Mouse (Mus musculus) midbrain, embryonic 15.5 days (tissue): ENCODE measurements around the gene Etl4. TPM values are rescaled to one million over a fixed set of nuclear protein-coding genes. Genes with fewer than 3 reads are reported as not detected.

ENCODE experiments used
- ATAC-seq: fragments of 200-750 bp; cut with Nextera tagmentation; replicated peaks from 2 replicates; pipeline ENCODE4 v1.8.0; 2017; ENCODE audit warnings: moderate TSS enrichment
- H3K27ac ChIP-seq: fragments of 300-500 bp; sonication (generic); 2 replicates; pipeline ENCODE4 v1.5.1; 2015; ENCODE audit warnings: mild to moderate bottlenecking, inconsistent platforms
- H3K27me3 ChIP-seq: fragments of 300-500 bp; sonication (generic); replicated peaks from 2 replicates; pipeline ENCODE4 v1.6.1; 2015; ENCODE audit warnings: inconsistent platforms
- H3K36me3 ChIP-seq: fragments of 300-500 bp; sonication (generic); replicated peaks from 2 replicates; pipeline ENCODE4 v1.6.1; 2015; ENCODE audit warnings: inconsistent platforms
- H3K4me1 ChIP-seq: fragments of 300-500 bp; sonication (generic); 2 replicates; pipeline ENCODE4 v1.6.1; 2015; ENCODE audit warnings: inconsistent platforms
- H3K4me2 ChIP-seq: fragments of 300-500 bp; sonication (generic); 2 replicates; pipeline ENCODE4 v1.6.1; 2015; ENCODE audit warnings: inconsistent platforms, mild to moderate bottlenecking, moderate library complexity
- H3K4me3 ChIP-seq: fragments of 300-500 bp; sonication (generic); 2 replicates; pipeline ENCODE4 v1.5.1; 2015; ENCODE audit warnings: mild to moderate bottlenecking, inconsistent platforms
- H3K9ac ChIP-seq: fragments of 300-500 bp; sonication (generic); 2 replicates; pipeline ENCODE4 v1.6.1; 2015; ENCODE audit warnings: mild to moderate bottlenecking, inconsistent platforms
- H3K9me3 ChIP-seq: fragments of 300-500 bp; sonication (generic); 2 replicates; pipeline ENCODE4 v1.6.1; 2016; ENCODE audit warnings: inconsistent platforms
- WGBS: fragments of 180-500 bp; shearing (Covaris S2); methylation state at CpG from one replicate; pipeline ENCODE4 v1.1.7; 2015; ENCODE audit warnings: mixed read lengths; 5-methylcytosine and 5-hydroxymethylcytosine counted together
- microRNA-seq: library from miRNA; unstranded; fragments of <30 nt; microRNA quantifications from one replicate; pipeline ENCODE4, GENCODE M21; 2016
- polyA plus RNA-seq: library from polyadenylated mRNA; unstranded; fragments of >200 nt; fragmentation: Nextera tagmentation; extraction: Ambion mirVana; gene quantifications from 2 replicates; pipeline ENCODE4 v1.2.1, GENCODE M21; 2015

Etl4 gene
- polyA plus RNA-seq, 1 experiment from 2014 or later: 3.1 TPM

DNA sequence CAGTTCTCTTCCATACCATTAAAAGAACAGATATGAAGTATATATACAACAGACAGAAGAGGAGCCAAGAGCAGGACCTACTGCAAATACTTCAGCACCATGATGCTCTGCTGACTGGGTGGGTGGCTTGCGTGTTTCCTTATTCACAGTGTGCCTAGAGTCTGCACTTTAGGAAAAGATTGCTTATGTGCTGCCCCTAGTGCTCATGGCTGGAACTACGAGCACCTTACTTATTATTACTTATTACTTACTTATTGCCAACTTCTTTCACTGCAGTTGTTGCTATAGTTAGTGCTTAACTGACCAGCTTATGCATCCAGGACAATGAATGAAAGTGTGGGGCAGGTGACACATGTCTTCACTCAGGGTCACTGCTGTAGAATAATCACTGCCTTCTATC lies 904.4 kb downstream of the Etl4 start:
- H3K9ac ChIP-seq: no peak overlapping the region
- no peaks in the 10 kb centered on the region for H3K36me3 ChIP-seq
- H3K4me3 ChIP-seq: no peak overlapping the region
- H3K27ac ChIP-seq: no peak overlapping the region
- no peak overlapping the region for H3K4me2 ChIP-seq
- WGBS: 84% methylated on average over 2 of the region's 2 CpGs
- no peaks in the 10 kb centered on the region for H3K4me1 ChIP-seq
- no peaks in the 10 kb centered on the region for H3K9me3 ChIP-seq
- H3K27me3 ChIP-seq: no peaks in the 10 kb centered on the region
- ATAC-seq: no peak

- Histone ChIP-seq H3K27me3 (no peaks in the 10 kb centered on the region), H3K27ac (no peak overlapping the region), H3K9me3 (no peaks in the 10 kb centered on the region), H3K4me3 (no peak overlapping the region), H3K4me1 (no peaks in the 10 kb centered on the region), H3K9ac (no peak overlapping the region), H3K36me3 (no peaks in the 10 kb centered on the region), H3K4me2 (no peak overlapping the region)
- ATAC-seq: no peak
- WGBS: 85% methylated on average over 7 of the region's 7 CpGs
Measured at GRCm38 (mm10) chr2:20818226-20818625, 908.6 kb downstream of the Etl4 start.

- H3K4me3 ChIP-seq: no peak overlapping the region
- no peaks in the 10 kb centered on the region for H3K36me3 ChIP-seq
- no peak overlapping the region for H3K9ac ChIP-seq
- ATAC-seq: no peak
- no peaks in the 10 kb centered on the region for H3K27me3 ChIP-seq
- H3K9me3 ChIP-seq: no peaks in the 10 kb centered on the region
- H3K4me2 ChIP-seq: no peak overlapping the region
- H3K27ac ChIP-seq: no peak overlapping the region
- H3K4me1 ChIP-seq: no peaks in the 10 kb centered on the region
Measured at GRCm38 (mm10) chr2:20826258-20826657, 916.7 kb downstream of the Etl4 start.

- 78% methylated on average over 3 of the region's 3 CpGs for WGBS
- no peak overlapping the region for H3K9ac ChIP-seq
- no peaks in the 10 kb centered on the region for H3K9me3 ChIP-seq
- no peak overlapping the region for H3K4me2 ChIP-seq
- no peak overlapping the region for H3K4me3 ChIP-seq
- ATAC-seq: no peak
- no peak overlapping the region for H3K27ac ChIP-seq
- H3K36me3 ChIP-seq: no peaks in the 10 kb centered on the region
- H3K27me3 ChIP-seq: no peaks in the 10 kb centered on the region
- no peaks in the 10 kb centered on the region for H3K4me1 ChIP-seq
Measured at GRCm38 (mm10) chr2:20830882-20831281, 921.3 kb downstream of the Etl4 start.

DNA sequence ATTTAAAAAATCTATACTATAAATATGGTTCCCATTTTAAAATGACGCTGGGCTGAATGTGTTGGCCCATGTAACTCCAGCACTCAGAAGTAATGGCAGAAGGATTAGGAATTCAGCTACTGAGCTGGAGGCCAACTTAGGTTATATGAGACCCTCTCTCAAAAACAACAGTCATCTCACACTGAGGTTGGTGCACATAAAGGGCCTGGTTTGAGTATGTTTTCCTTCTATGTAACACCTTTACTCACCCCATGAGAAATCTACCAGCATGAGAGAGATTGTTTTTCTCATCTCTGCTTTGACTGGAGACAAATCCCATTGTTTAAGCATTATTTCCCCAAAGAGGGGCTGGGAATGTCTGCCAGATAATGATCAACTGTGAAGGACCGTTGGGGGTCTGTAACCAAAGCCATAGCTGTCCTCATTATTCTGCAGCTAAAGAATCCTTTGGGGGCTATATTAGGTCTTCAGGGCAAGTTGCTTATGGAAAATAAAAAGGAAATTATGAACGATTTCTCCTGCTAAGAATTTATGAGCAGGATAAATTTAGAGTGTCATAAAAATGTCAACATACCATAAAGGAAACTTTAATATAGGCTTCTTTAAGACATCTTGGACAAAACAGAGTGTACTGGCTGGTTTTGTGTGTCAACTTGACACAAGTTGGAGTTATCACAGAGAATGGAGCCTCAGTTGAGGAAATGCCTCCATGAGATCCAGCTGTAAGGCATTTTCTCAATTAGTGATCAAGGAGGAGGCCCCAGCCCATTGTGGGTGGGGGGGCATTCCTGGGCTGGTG lies 922.2 kb downstream of the Etl4 start:
- Histone ChIP-seq H3K36me3 (no peaks in the 10 kb centered on the region), H3K4me1 (no peaks in the 10 kb centered on the region), H3K9ac (no peak overlapping the region), H3K27ac (no peak overlapping the region), H3K27me3 (no peaks in the 10 kb centered on the region), H3K9me3 (no peaks in the 10 kb centered on the region), H3K4me3 (no peak overlapping the region), H3K4me2 (no peak overlapping the region)
- WGBS: 80% methylated on average over 3 of the region's 3 CpGs
- no peak for ATAC-seq

DNA sequence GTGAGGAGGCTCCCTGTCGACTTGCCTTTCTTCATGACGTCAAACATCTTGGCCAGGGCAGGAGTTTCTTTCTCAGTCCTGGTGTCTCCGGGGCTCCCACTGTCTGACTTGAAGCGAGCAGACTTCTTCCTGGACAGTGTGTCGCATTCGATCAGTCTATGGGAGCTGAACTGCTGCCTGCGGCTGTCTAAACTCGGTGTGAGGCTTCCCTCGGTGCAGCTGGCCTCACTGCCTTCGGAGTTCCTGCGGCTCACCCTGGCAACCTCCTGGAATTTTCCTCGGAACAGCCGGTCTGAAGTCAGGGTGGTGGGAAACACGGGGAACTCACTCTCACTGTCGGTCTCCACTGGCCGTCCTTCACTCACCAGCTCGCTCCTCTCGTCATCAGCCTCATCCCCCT lies 939.8 kb downstream of the Etl4 start:
- Histone ChIP-seq H3K9me3 (no peaks in the 10 kb centered on the region), H3K27ac (no peak overlapping the region), H3K4me3 (no peak overlapping the region), H3K4me1 (no peaks in the 10 kb centered on the region), H3K4me2 (no peak overlapping the region), H3K9ac (no peak overlapping the region), H3K36me3 (peaks cover 51% of the 10 kb centered on the region), H3K27me3 (no peaks in the 10 kb centered on the region)
- 69% methylated on average over 18 of the region's 18 CpGs for WGBS
- ATAC-seq: no peak

Small RNA genes lying within 50 kb of the gene (microRNA-seq; reads per million reads assigned to microRNA genes)
- gene Gm44457: not detected
